Mouse (Mus musculus) ES-Bruce4 (cell line): Measurements from ENCODE around the gene Fam57b. TPM values are rescaled to one million over a fixed set of nuclear protein-coding genes. Genes with fewer than 3 reads are reported as not detected.

Source experiments
- H3K27ac ChIP-seq: 2 replicates; pipeline ENCODE4 v1.5.1; 2012; ENCODE audit warnings: low read length, inconsistent platforms; ENCODE audit not compliant: insufficient read depth
- H3K27me3 ChIP-seq: 2 replicates; pipeline ENCODE4 v1.6.1; 2012; ENCODE audit warnings: mild to moderate bottlenecking, low read length, inconsistent platforms; ENCODE audit not compliant: control insufficient read depth, poor library complexity, insufficient read depth, severe bottlenecking
- H3K36me3 ChIP-seq: 2 replicates; pipeline ENCODE4 v1.6.1; 2012; ENCODE audit warnings: inconsistent platforms, mild to moderate bottlenecking, low read length, moderate library complexity; ENCODE audit not compliant: control insufficient read depth, poor library complexity, insufficient read depth, severe bottlenecking
- H3K4me1 ChIP-seq: one replicate; pipeline ENCODE4 v1.8.1; 2011; ENCODE audit warnings: low read length; ENCODE audit not compliant: control insufficient read depth, insufficient read depth
- H3K4me3 ChIP-seq: 2 replicates; pipeline ENCODE4 v1.5.1; 2011; ENCODE audit warnings: low read depth, mild to moderate bottlenecking, low read length
- H3K9ac ChIP-seq: 2 replicates; pipeline ENCODE4 v1.6.1; 2012; ENCODE audit warnings: low read depth, mild to moderate bottlenecking, inconsistent platforms; ENCODE audit not compliant: poor library complexity, severe bottlenecking
- H3K9me3 ChIP-seq: replicated peaks from 2 replicates; pipeline ENCODE4 v1.6.1; 2012; ENCODE audit warnings: mild to moderate bottlenecking, low read length, inconsistent platforms; ENCODE audit not compliant: control insufficient read depth, poor library complexity, insufficient read depth, severe bottlenecking
- CTCF ChIP-seq: IDR thresholded peaks from one replicate; pipeline ENCODE4 v1.8.1; 2011; ENCODE audit warnings: low read depth, low read length
- EP300 ChIP-seq: IDR thresholded peaks from 2 replicates; pipeline ENCODE4 v1.6.1; 2011; ENCODE audit warnings: low read depth, low read length; ENCODE audit not compliant: insufficient read depth
- POLR2A ChIP-seq: IDR thresholded peaks from one replicate; pipeline ENCODE4 v1.8.1; 2011; ENCODE audit warnings: low read length; ENCODE audit not compliant: insufficient read depth
- polyA plus RNA-seq: library from polyadenylated mRNA; stranded (reverse); fragments of >200 nt; gene quantifications from 2 replicates; pipeline ENCODE4 v1.2.4, GENCODE M21; 2011; ENCODE audit warnings: low read depth; ENCODE audit not compliant: missing spikeins, insufficient read depth, insufficient read length

Gene Fam57b
- polyA plus RNA-seq, 1 experiment, result 2.7 TPM

GRCm38 (mm10) chr7:126785056-126785455, 12.4 kb upstream of the Fam57b start:
- no peak for TF ChIP-seq CTCF
- TF ChIP-seq POLR2A, result no peak
- TF ChIP-seq EP300, result no peak
- H3K9ac ChIP-seq, result no peak overlapping the region
- no peaks in the 10 kb centered on the region for H3K4me1 ChIP-seq
- no peaks in the 10 kb centered on the region for H3K9me3 ChIP-seq
- no peaks in the 10 kb centered on the region for H3K27me3 ChIP-seq
- no peak overlapping the region for H3K4me3 ChIP-seq
- peaks cover 43% of the 10 kb centered on the region for H3K36me3 ChIP-seq
- H3K27ac ChIP-seq, result no peak overlapping the region

- Histone ChIP-seq H3K27ac (no peak overlapping the region), H3K36me3 (peaks cover 48% of the 10 kb centered on the region)
Observed at GRCm38 (mm10) chr7:126786142-126786541, 11.3 kb upstream of the Fam57b start.

DNA sequence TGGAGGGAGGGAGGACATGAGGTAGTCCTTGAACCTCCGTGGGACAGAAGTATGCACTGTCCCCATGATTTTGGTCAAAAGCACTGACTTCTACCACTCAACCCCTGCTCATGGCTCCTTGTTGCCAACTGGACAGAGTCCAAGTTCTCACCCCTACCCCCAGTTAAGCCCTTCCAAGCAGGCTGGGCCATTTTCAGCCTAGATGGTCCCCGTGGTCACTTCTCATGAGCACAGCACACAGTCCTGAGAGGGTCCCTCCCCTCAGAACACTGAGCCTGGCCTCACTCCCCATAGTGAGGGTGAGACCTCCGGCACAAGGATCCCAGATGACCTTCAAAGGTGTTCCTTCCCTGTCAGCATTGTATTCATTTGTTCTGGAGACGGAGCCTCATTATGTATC, 8.3 kb upstream of the Fam57b start:
- Histone ChIP-seq H3K9me3 (no peaks in the 10 kb centered on the region), H3K36me3 (peaks cover 48% of the 10 kb centered on the region), H3K27me3 (no peaks in the 10 kb centered on the region), H3K4me3 (no peak overlapping the region), H3K9ac (no peak overlapping the region), H3K27ac (no peak overlapping the region), H3K4me1 (no peaks in the 10 kb centered on the region)
- no peak for TF ChIP-seq POLR2A
- no peak for TF ChIP-seq CTCF

More at GRCm38 (mm10) chr7:126786142-126786541, 11.3 kb upstream of the Fam57b start:
- TF ChIP-seq POLR2A (no peak), EP300 (no peak), CTCF (no peak)
- no peaks in the 10 kb centered on the region for H3K4me1 ChIP-seq
- no peak overlapping the region for H3K9ac ChIP-seq
- H3K9me3 ChIP-seq, result no peaks in the 10 kb centered on the region
- H3K27me3 ChIP-seq, result no peaks in the 10 kb centered on the region
- H3K4me3 ChIP-seq, result no peak overlapping the region

GRCm38 (mm10) chr7:126791851-126792720, 5.4 kb upstream of the Fam57b start, which contains the start of gene Ppp4c:
TSS of gene Ppp4c (minus strand) at chr7:126792496.
- no peak for TF ChIP-seq CTCF
- peak; percentile 85 for TF ChIP-seq POLR2A
- Histone ChIP-seq H3K27me3 (no peaks in the 10 kb centered on the region), H3K4me1 (no peaks in the 10 kb centered on the region), H3K36me3 (peaks cover 54% of the 10 kb centered on the region), H3K9ac (peak within 1 kb of the TSS; percentile 96), H3K9me3 (no peaks in the 10 kb centered on the region), H3K4me3 (peak within 1 kb of the TSS; percentile 91), H3K27ac (peak within 1 kb of the TSS; percentile 67)

GRCm38 (mm10) chr7:126792721-126793443, 4.6 kb upstream of the Fam57b start:
- Histone ChIP-seq H3K4me3 (peak overlapping the region; percentile 91), H3K9ac (peak overlapping the region; percentile 96), H3K9me3 (no peaks in the 10 kb centered on the region), H3K27me3 (no peaks in the 10 kb centered on the region), H3K4me1 (no peaks in the 10 kb centered on the region), H3K36me3 (peaks cover 50% of the 10 kb centered on the region), H3K27ac (peak overlapping the region; percentile 67)
- TF ChIP-seq CTCF (no peak), POLR2A (no peak), EP300 (no peak)
